Mouse (Mus musculus) Muller cell, postnatal 12 days (primary cell): ENCODE results near the gene Wdr91.
A peak's percentile ranks its signal among the peaks of the same experiment; 100 is the strongest.

ENCODE experiments used
- DNase-seq: peaks from one replicate; pipeline ENCODE4 v3.0.0-alpha.2; 2015; ENCODE audit errors: inconsistent ontology term

Gene Wdr91

GRCm38 (mm10) chr6:34862791-34863403 is 47.8 kb downstream of the Wdr91 start, which contains the start of gene Tmem140:
Gene Tmem140, plus strand, starts transcription at chr6:34863146.
- peak; percentile 54 for DNase-seq

- DNase-seq: no peak
Measured at GRCm38 (mm10) chr6:34862381-34862780, 48.3 kb downstream of the Wdr91 start.

GRCm38 (mm10) chr6:34861546-34862053 is 49.1 kb downstream of the Wdr91 start:
- no peak for DNase-seq

DNA sequence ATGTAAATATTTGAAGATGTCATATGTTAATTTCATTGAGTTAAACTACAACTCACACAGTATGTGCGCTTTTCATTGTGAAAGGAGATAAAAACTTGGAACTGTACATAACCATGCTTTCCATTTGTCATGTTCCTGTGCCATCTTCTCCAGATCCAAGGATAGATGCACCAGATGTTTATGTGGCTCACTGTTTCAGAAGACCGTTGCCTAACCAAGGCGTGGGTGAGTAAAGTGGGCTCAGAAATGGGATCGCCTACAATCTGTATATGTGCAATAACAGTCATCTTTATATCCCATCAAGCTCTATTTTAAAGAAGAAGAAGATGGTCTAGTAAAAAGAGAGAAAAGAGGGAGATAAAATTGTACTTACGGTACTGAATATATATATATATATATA is 78.3 kb downstream of the Wdr91 start:
- DNase-seq: no peak
